Mouse (Mus musculus): ENCODE data around the gene Rhbdd3. TPM values are rescaled to one million over a fixed set of nuclear protein-coding genes. Genes with fewer than 3 reads are reported as not detected.
"Not testable (repeated sequence)": the region's sequence is repeated elsewhere in the genome, so short reads cannot be mapped to it uniquely, and the experiment has no call there.

The Rhbdd3 gene
- total RNA-seq, 2 experiments from 2014 or later = 17.8 to 20.2 TPM

GRCm38 (mm10) chr11:5063561-5064281, 35.0 kb upstream of the Rhbdd3 start:
- DNase-seq = peak; percentile 42
- intact Hi-C loops (cut with DNase I; ENCODE audit: low total_unique reads) = no loop called here

GRCm38 (mm10) chr11:5064282-5065055, 34.3 kb upstream of the Rhbdd3 start:
- intact Hi-C loops (cut with DNase I; ENCODE audit: low total_unique reads) = no loop called here
- no peak for DNase-seq

- intact Hi-C loops (cut with DNase I; ENCODE audit: low total_unique reads) = no loop called here
Observed at GRCm38 (mm10) chr11:5065056-5065821, 33.5 kb upstream of the Rhbdd3 start, which contains the start of gene Gas2l1. Gene Gas2l1 (minus strand): TSS chr11:5065327.

GRCm38 (mm10) chr11:5067063-5067462, 31.7 kb upstream of the Rhbdd3 start:
- no peak for DNase-seq

More at GRCm38 (mm10) chr11:5065056-5065821, 33.5 kb upstream of the Rhbdd3 start, which contains the start of gene Gas2l1:
- DNase-seq = peak; percentile 92

GRCm38 (mm10) chr11:5068126-5068971, 30.4 kb upstream of the Rhbdd3 start:
- intact Hi-C loops (cut with DNase I; ENCODE audit: low total_unique reads) = no loop called here
- DNase-seq = no peak

More at GRCm38 (mm10) chr11:5067063-5067462, 31.7 kb upstream of the Rhbdd3 start:
- intact Hi-C loops (cut with DNase I; ENCODE audit: low total_unique reads) = no loop called here

- intact Hi-C loops (cut with DNase I; ENCODE audit: low total_unique reads) = no loop called here
- DNase-seq = no peak
Observed at GRCm38 (mm10) chr11:5074882-5075281, 23.8 kb upstream of the Rhbdd3 start.

- no peak for DNase-seq
- intact Hi-C loops (cut with DNase I; ENCODE audit: low total_unique reads) = no loop called here
Observed at GRCm38 (mm10) chr11:5075760-5076159, 23.0 kb upstream of the Rhbdd3 start.

GRCm38 (mm10) chr11:5076843-5077242, 21.9 kb upstream of the Rhbdd3 start:
- intact Hi-C loops (cut with DNase I; ENCODE audit: low total_unique reads); DNase-seq: not testable (repeated sequence)

- intact Hi-C loops (cut with DNase I; ENCODE audit: low total_unique reads) = no loop called here
Observed at GRCm38 (mm10) chr11:5089147-5089546, 9.6 kb upstream of the Rhbdd3 start.

GRCm38 (mm10) chr11:5091706-5092105, 7.0 kb upstream of the Rhbdd3 start:
- intact Hi-C loops (cut with DNase I; ENCODE audit: low total_unique reads) = no loop called here
- DNase-seq = no peak

More at GRCm38 (mm10) chr11:5089147-5089546, 9.6 kb upstream of the Rhbdd3 start:
- no peak for DNase-seq

- intact Hi-C loops (cut with DNase I; ENCODE audit: low total_unique reads) = no loop called here
- DNase-seq = no peak
Observed at GRCm38 (mm10) chr11:5095877-5096276, 2.8 kb upstream of the Rhbdd3 start.

- intact Hi-C loops (cut with DNase I; ENCODE audit: low total_unique reads) = no loop called here
- DNase-seq = no peak
Observed at GRCm38 (mm10) chr11:5096480-5097020, 2.2 kb upstream of the Rhbdd3 start.

- DNase-seq = no peak
- intact Hi-C loops (cut with DNase I; ENCODE audit: low total_unique reads) = no loop called here
Observed at GRCm38 (mm10) chr11:5098035-5098735, 541 bp upstream of the Rhbdd3 start.

- peak; percentile 85 for DNase-seq
- intact Hi-C loops (cut with DNase I; ENCODE audit: low total_unique reads) = no loop called here
Observed at GRCm38 (mm10) chr11:5099576-5100183, 954 bp downstream of the Rhbdd3 start.

- intact Hi-C loops (cut with DNase I; ENCODE audit: low total_unique reads) = no loop called here
- no peak for DNase-seq
Observed at GRCm38 (mm10) chr11:5100283-5100682, 1.6 kb downstream of the Rhbdd3 start.

GRCm38 (mm10) chr11:5100801-5101200, 2.1 kb downstream of the Rhbdd3 start:
- intact Hi-C loops (cut with DNase I; ENCODE audit: low total_unique reads) = no loop called here
- DNase-seq = no peak

- intact Hi-C loops (cut with DNase I; ENCODE audit: low total_unique reads) = no loop called here
- no peak for DNase-seq
Observed at GRCm38 (mm10) chr11:5101641-5102040, 2.9 kb downstream of the Rhbdd3 start.

GRCm38 (mm10) chr11:5102384-5102783, 3.7 kb downstream of the Rhbdd3 start:
- intact Hi-C loops (cut with DNase I; ENCODE audit: low total_unique reads) = no loop called here
- no peak for DNase-seq

Data from gastrocnemius, postnatal 14 days (tissue).